Mouse (Mus musculus) C2C12 (cell line): ENCODE results near the gene Cabp1.

Experiments
- CEBPB ChIP-seq: IDR thresholded peaks from one replicate; pipeline ENCODE4 v1.6.1; 2011; ENCODE audit warnings: low read depth, mild to moderate bottlenecking, control low read depth, moderate library complexity
- CTCF ChIP-seq: IDR thresholded peaks from one replicate; pipeline ENCODE4 v1.5.1; 2011; ENCODE audit not compliant: control insufficient read depth, insufficient read depth, insufficient read length
- FOSL1 ChIP-seq: IDR thresholded peaks from one replicate; pipeline ENCODE4 v1.8.0; 2011; ENCODE audit warnings: mild to moderate bottlenecking, low read length; ENCODE audit not compliant: poor library complexity, insufficient read depth, severe bottlenecking
- MAX ChIP-seq: IDR thresholded peaks from one replicate; pipeline ENCODE4 v1.6.1; 2011; ENCODE audit warnings: mild to moderate bottlenecking, control low read depth
- MYOG ChIP-seq: IDR thresholded peaks from one replicate; pipeline ENCODE4 v1.6.1; 2011; ENCODE audit not compliant: control insufficient read depth, insufficient read length; ENCODE audit errors: extremely low read depth
- USF1 ChIP-seq: IDR thresholded peaks from one replicate; pipeline ENCODE4 v1.6.1; 2011; ENCODE audit warnings: low read depth, mild to moderate bottlenecking, control low read depth, moderate library complexity

DNA sequence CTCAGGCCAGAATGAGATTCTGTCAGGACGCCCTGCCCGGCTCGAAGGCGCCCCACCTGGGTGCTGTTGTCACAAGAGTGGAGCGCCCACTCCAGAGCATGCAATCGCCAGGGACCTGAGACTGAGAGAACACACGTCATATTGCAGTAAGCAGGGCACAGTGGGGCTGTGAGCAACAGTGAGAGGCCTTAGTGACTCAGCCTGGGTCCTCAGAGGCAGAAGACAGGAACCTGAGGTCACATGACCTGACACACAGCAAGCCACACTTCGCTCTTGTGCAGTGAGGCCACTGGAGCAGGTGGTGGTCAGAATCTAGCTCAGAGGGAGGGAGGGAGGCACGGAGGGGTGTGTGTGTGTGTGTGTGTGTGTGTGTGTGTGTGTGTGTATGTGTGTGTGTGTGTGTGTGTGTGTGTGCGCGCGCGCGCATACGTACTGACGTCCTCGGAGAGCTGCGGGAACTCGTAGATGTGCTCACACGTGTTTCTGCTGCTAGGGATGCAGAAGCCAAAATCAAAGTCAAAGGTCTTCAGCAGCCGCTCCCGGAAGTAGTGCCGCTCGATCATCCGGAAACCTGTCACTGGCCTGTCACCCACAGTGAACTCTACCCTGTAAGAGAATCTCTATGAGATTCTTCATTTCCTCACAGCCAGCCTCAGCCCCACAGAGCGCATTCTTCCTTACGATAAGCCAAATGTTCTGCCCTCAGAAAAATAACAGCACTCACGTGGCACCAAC, 67.4 kb downstream of the Cabp1 start:
- no peak for TF ChIP-seq CEBPB
- no peak for TF ChIP-seq MYOG
- peak; percentile 2 for TF ChIP-seq USF1
- no peak for TF ChIP-seq CTCF
- no peak for TF ChIP-seq FOSL1
- no peak for TF ChIP-seq MAX
